Mouse (Mus musculus) neural tube, embryonic 15.5 days (tissue): Measurements from ENCODE around the gene Nkx2-3. TPM values are rescaled to one million over a fixed set of nuclear protein-coding genes. Genes with fewer than 3 reads are reported as not detected.
A peak's percentile ranks its signal among the peaks of the same experiment; 100 is the strongest.

Source experiments
- ATAC-seq: fragments of 200-750 bp; cut with Nextera tagmentation; 2 replicates; pipeline ENCODE4 v1.8.0; 2017; ENCODE audit warnings: mild to moderate bottlenecking, moderate TSS enrichment, moderate library complexity; ENCODE audit not compliant: low FRiP score
- H3K27ac ChIP-seq: fragments of 300-500 bp; sonication (generic); replicated peaks from 2 replicates; pipeline ENCODE4 v1.5.1; 2015; ENCODE audit warnings: mild to moderate bottlenecking, inconsistent platforms
- H3K27me3 ChIP-seq: fragments of 300-500 bp; sonication (generic); replicated peaks from 2 replicates; pipeline ENCODE4 v1.6.1; 2015; ENCODE audit warnings: inconsistent platforms
- H3K36me3 ChIP-seq: fragments of 300-500 bp; sonication (generic); 2 replicates; pipeline ENCODE4 v1.6.1; 2015; ENCODE audit warnings: inconsistent platforms
- H3K4me1 ChIP-seq: fragments of 300-500 bp; sonication (generic); 2 replicates; pipeline ENCODE4 v1.6.1; 2015; ENCODE audit warnings: inconsistent platforms
- H3K4me2 ChIP-seq: fragments of 300-500 bp; sonication (generic); 2 replicates; pipeline ENCODE4 v1.6.1; 2015; ENCODE audit warnings: inconsistent platforms, mild to moderate bottlenecking, moderate library complexity
- H3K4me3 ChIP-seq: fragments of 300-500 bp; sonication (generic); replicated peaks from 2 replicates; pipeline ENCODE4 v1.5.1; 2015; ENCODE audit warnings: mild to moderate bottlenecking, inconsistent platforms
- H3K9ac ChIP-seq: fragments of 300-500 bp; sonication (generic); replicated peaks from 2 replicates; pipeline ENCODE4 v1.6.1; 2015; ENCODE audit warnings: mild to moderate bottlenecking, inconsistent platforms
- H3K9me3 ChIP-seq: fragments of 300-500 bp; sonication (generic); replicated peaks from 2 replicates; pipeline ENCODE4 v1.6.1; 2016; ENCODE audit warnings: inconsistent platforms
- WGBS: fragments of 180-500 bp; shearing (Covaris S2); methylation state at CpG from one replicate; pipeline ENCODE4 v1.1.7; 2015; ENCODE audit warnings: mixed read lengths; 5-methylcytosine and 5-hydroxymethylcytosine counted together
- polyA plus RNA-seq: library from polyadenylated mRNA; unstranded; fragments of >200 nt; fragmentation: Nextera tagmentation; extraction: Ambion mirVana; gene quantifications from 2 replicates; pipeline ENCODE4 v1.2.1, GENCODE M21; 2015

Gene Nkx2-3
- polyA plus RNA-seq, 1 experiment from 2014 or later = not detected

- H3K9me3 ChIP-seq = no peaks in the 10 kb centered on the region
- no peak overlapping the region for H3K9ac ChIP-seq
- H3K4me2 ChIP-seq = peak overlapping the region; percentile 47
- WGBS = under 1% methylated on average over 88 of the region's 92 CpGs
- peaks cover 24% of the 10 kb centered on the region for H3K4me1 ChIP-seq
- no peaks in the 10 kb centered on the region for H3K36me3 ChIP-seq
- ATAC-seq = peak; percentile 24; the same call in 1 of the 2 replicates
- peak overlapping the region; percentile 28 for H3K4me3 ChIP-seq
- no peak overlapping the region for H3K27ac ChIP-seq
- peaks cover 80% of the 10 kb centered on the region for H3K27me3 ChIP-seq
Observed at GRCm38 (mm10) chr19:43614341-43615073, 2.4 kb downstream of the Nkx2-3 start.

DNA sequence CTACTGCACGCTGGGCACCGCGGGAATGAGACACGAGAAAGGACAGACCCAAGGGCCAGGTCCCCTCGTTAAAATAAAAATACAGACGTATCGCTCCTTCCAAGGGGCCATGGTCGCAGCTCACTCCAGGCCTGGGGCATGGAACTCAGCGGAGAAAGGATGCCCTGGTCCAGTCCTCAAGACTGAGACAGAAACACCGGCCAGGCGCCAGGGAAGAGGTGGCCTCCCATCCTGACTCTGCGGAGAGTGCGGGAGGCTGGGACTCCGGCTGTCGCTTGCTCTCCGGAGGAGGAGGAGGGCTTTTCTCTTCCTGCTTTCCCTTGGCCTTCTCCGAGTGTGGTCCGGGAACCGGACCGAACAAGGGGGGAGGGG lies 2.9 kb downstream of the Nkx2-3 start:
- ATAC-seq = no peak
- Histone ChIP-seq H3K4me1 (peaks cover 24% of the 10 kb centered on the region), H3K4me2 (peak overlapping the region; percentile 47), H3K36me3 (no peaks in the 10 kb centered on the region), H3K27me3 (peaks cover 80% of the 10 kb centered on the region), H3K9me3 (no peaks in the 10 kb centered on the region), H3K27ac (no peak overlapping the region), H3K4me3 (peak overlapping the region; percentile 28; the same call in 1 of the 2 replicates), H3K9ac (no peak overlapping the region)
- under 1% methylated on average over 19 of the region's 20 CpGs for WGBS

- no peak for ATAC-seq
- 2% methylated on average over 32 of the region's 34 CpGs for WGBS
- Histone ChIP-seq H3K4me2 (peak overlapping the region; percentile 39), H3K36me3 (no peaks in the 10 kb centered on the region), H3K4me1 (peaks cover 24% of the 10 kb centered on the region), H3K4me3 (peak overlapping the region; percentile 14; the same call in 1 of the 2 replicates), H3K27me3 (peaks cover 80% of the 10 kb centered on the region), H3K9me3 (no peaks in the 10 kb centered on the region), H3K27ac (no peak overlapping the region), H3K9ac (no peak overlapping the region)
Observed at GRCm38 (mm10) chr19:43615571-43616414, 3.7 kb downstream of the Nkx2-3 start.

- Histone ChIP-seq H3K27me3 (peaks cover 79% of the 10 kb centered on the region), H3K9ac (no peak overlapping the region), H3K4me2 (peak overlapping the region; percentile 39), H3K9me3 (no peaks in the 10 kb centered on the region), H3K4me1 (peaks cover 24% of the 10 kb centered on the region), H3K27ac (no peak overlapping the region), H3K4me3 (peak overlapping the region; percentile 14; the same call in 1 of the 2 replicates), H3K36me3 (no peaks in the 10 kb centered on the region)
- 0 out of 2 replicates have a peak, but pooled peaks have one; percentile 29 for ATAC-seq
- 2% methylated on average over 31 of the region's 35 CpGs for WGBS
Observed at GRCm38 (mm10) chr19:43616415-43616861, 4.3 kb downstream of the Nkx2-3 start.

DNA sequence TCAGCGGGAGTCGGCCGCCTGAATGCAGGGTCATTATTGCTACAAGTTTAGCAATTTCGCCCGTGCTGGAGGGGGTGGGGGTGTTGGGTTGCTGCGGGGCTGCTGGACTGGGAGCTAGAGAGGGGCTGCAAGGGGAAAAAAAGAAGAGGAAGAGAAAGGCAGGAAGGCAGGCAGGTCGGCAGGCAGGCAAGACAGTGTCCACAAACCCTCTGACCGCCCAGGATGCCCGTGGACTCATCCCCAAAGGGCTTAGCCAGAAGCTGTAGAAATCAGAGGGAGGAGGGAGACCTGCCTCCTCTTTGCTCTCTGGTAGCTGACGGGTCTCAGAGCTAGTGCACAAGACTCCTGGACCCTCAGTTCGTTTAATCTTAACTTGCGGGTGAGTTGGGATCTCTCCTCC lies 4.8 kb downstream of the Nkx2-3 start:
- Histone ChIP-seq H3K4me1 (peaks cover 24% of the 10 kb centered on the region), H3K9ac (no peak overlapping the region), H3K27me3 (peaks cover 79% of the 10 kb centered on the region), H3K36me3 (no peaks in the 10 kb centered on the region), H3K27ac (no peak overlapping the region), H3K4me3 (0 out of 2 replicates have a peak overlapping the region, but pooled peaks have one; percentile 14), H3K9me3 (no peaks in the 10 kb centered on the region), H3K4me2 (peak overlapping the region; percentile 39)
- WGBS = under 1% methylated on average over 12 of the region's 12 CpGs
- no peak for ATAC-seq

GRCm38 (mm10) chr19:43617761-43618349 lies 5.7 kb downstream of the Nkx2-3 start:
- no peaks in the 10 kb centered on the region for H3K9me3 ChIP-seq
- WGBS = 44% methylated on average over 10 of the region's 10 CpGs
- H3K4me2 ChIP-seq = no peak overlapping the region
- no peak overlapping the region for H3K9ac ChIP-seq
- H3K4me3 ChIP-seq = no peak overlapping the region
- H3K4me1 ChIP-seq = peaks cover 20% of the 10 kb centered on the region
- ATAC-seq = no peak
- no peaks in the 10 kb centered on the region for H3K36me3 ChIP-seq
- H3K27ac ChIP-seq = no peak overlapping the region
- H3K27me3 ChIP-seq = peaks cover 77% of the 10 kb centered on the region

GRCm38 (mm10) chr19:43618505-43619030 lies 6.4 kb downstream of the Nkx2-3 start:
- no peak for ATAC-seq
- H3K4me2 ChIP-seq = no peak overlapping the region
- no peak overlapping the region for H3K4me3 ChIP-seq
- peaks cover 78% of the 10 kb centered on the region for H3K27me3 ChIP-seq
- WGBS = 8% methylated on average over 5 of the region's 5 CpGs
- peaks cover 20% of the 10 kb centered on the region for H3K4me1 ChIP-seq
- H3K36me3 ChIP-seq = no peaks in the 10 kb centered on the region
- H3K27ac ChIP-seq = no peak overlapping the region
- H3K9me3 ChIP-seq = no peaks in the 10 kb centered on the region
- H3K9ac ChIP-seq = no peak overlapping the region

DNA sequence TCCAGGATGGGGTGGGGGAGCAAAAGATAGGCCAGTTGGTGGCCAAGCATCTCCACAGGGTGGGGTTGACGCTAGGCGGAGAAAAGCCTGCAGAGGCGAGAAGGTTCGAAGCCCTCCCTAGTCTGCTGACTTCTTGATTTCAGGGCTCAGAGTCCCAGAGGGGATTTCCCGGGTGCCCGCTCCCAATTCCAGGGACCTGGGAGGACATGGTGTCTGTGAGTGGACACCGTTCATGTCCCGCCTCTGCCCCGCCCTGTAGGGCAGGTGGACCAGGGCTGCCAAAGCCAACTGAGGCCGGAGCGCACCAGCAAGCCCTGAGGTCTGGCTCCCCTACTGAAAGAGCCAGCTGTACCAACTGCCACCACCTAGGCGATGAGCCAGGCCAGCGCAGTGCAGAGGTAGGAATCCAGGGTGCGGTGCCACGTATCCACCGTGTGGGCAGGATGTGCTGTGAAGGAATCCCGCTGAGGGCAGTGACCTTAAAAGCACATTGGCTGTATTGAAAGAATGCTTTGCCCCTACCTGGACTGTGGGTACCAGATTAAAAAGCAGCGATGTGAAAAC lies 7.9 kb downstream of the Nkx2-3 start:
- 4% methylated on average over 18 of the region's 18 CpGs for WGBS
- Histone ChIP-seq H3K4me1 (peaks cover 10% of the 10 kb centered on the region), H3K4me3 (no peak overlapping the region), H3K4me2 (no peak overlapping the region), H3K36me3 (no peaks in the 10 kb centered on the region), H3K27me3 (peaks cover 86% of the 10 kb centered on the region), H3K9ac (no peak overlapping the region), H3K27ac (no peak overlapping the region), H3K9me3 (no peaks in the 10 kb centered on the region)
- ATAC-seq = no peak

- H3K4me1 ChIP-seq = 0 out of 2 replicates have a peak, but pooled peaks cover 7% of the 10 kb centered on the region
- no peak overlapping the region for H3K4me3 ChIP-seq
- H3K9ac ChIP-seq = no peak overlapping the region
- no peak for ATAC-seq
- WGBS = 46% methylated on average over 4 of the region's 4 CpGs
- H3K9me3 ChIP-seq = no peaks in the 10 kb centered on the region
- no peak overlapping the region for H3K27ac ChIP-seq
- H3K4me2 ChIP-seq = no peak overlapping the region
- H3K27me3 ChIP-seq = peaks cover 51% of the 10 kb centered on the region
- H3K36me3 ChIP-seq = no peaks in the 10 kb centered on the region
Observed at GRCm38 (mm10) chr19:43623913-43624312, 11.8 kb downstream of the Nkx2-3 start.

DNA sequence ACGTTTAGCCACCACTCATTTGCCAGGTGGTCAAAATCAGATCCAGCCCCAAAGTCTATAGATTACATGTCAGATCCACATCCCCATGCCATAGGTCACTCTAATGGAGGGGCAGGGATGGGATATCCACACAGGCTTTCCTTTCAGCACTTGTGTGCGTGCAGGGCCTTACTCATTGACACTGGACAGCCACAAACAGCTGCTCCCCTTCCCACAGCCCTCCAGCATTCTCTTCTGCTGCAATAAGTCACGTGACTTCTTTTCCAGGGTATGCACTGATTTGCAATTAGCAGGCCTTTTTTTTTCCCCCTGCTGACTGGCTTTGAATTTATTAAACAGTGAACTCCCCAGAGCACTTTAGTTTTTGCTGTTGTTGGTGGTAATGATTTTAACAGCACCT lies 14.0 kb downstream of the Nkx2-3 start:
- H3K4me2 ChIP-seq = no peak overlapping the region
- no peak for ATAC-seq
- no peaks in the 10 kb centered on the region for H3K9me3 ChIP-seq
- 0 out of 2 replicates have a peak, but pooled peaks cover 7% of the 10 kb centered on the region for H3K4me1 ChIP-seq
- H3K27me3 ChIP-seq = peaks cover 33% of the 10 kb centered on the region
- no peak overlapping the region for H3K4me3 ChIP-seq
- H3K36me3 ChIP-seq = no peaks in the 10 kb centered on the region
- no peak overlapping the region for H3K27ac ChIP-seq
- H3K9ac ChIP-seq = no peak overlapping the region
- 11% methylated on average over 3 of the region's 3 CpGs for WGBS

GRCm38 (mm10) chr19:43627345-43627744 lies 15.2 kb downstream of the Nkx2-3 start:
- H3K27ac ChIP-seq = no peak overlapping the region
- no peaks in the 10 kb centered on the region for H3K36me3 ChIP-seq
- WGBS = 92% methylated on average over 3 of the region's 3 CpGs
- H3K4me2 ChIP-seq = no peak overlapping the region
- 0 out of 2 replicates have a peak, but pooled peaks cover 7% of the 10 kb centered on the region for H3K4me1 ChIP-seq
- no peak for ATAC-seq
- peaks cover 23% of the 10 kb centered on the region for H3K27me3 ChIP-seq
- H3K9me3 ChIP-seq = no peaks in the 10 kb centered on the region
- H3K4me3 ChIP-seq = no peak overlapping the region
- H3K9ac ChIP-seq = no peak overlapping the region
